Mouse (Mus musculus): ENCODE data around the gene Tlr4.
A peak's percentile ranks its signal among the peaks of the same experiment; 100 is the strongest.

Gene Tlr4

DNA sequence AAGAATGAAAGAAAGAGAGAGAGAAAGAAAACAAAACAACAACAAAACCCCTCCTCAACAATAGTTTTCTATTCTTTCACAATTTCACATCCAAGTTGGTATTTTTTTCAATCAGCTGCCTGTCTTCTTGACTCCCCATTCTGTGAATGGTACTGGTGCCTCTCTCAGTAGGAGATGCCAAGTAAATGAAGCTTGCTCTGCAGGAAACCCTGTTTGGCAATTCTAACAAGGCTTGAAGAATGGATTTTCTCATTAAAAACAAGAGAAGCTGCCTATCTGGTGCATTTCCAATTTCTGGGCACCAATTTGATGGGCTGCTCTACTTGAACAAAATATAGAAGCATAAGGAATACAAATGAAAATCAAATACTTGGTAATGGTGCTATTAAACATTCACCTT, 74.1 kb downstream of the Tlr4 start:
- DNase-seq: no peak

DNA sequence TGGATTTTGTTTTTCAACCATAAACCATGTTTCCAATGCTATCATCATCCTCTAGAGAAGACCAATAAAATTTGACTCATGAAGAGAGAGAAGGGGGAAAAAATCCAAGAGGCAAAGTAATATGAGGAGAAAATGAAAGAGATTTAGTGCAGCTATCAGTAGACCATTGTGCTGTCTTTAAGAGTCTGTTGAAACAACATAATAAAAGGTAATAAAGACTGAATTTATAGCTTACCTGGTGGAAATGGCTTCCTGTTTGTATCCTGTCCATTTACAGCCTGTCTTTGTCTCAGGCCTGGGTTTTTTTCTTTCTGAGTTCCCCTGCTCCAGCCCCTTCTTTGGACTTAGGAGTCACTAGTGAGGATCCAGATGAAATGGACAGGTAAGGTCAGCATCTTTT, 81.0 kb downstream of the Tlr4 start:
- no peak for DNase-seq

- DNase-seq: no peak
Observed at GRCm38 (mm10) chr4:66919630-66920372, 92.4 kb downstream of the Tlr4 start.

GRCm38 (mm10) chr4:66923616-66924276, 96.4 kb downstream of the Tlr4 start:
- peak; percentile 46 for DNase-seq

DNA sequence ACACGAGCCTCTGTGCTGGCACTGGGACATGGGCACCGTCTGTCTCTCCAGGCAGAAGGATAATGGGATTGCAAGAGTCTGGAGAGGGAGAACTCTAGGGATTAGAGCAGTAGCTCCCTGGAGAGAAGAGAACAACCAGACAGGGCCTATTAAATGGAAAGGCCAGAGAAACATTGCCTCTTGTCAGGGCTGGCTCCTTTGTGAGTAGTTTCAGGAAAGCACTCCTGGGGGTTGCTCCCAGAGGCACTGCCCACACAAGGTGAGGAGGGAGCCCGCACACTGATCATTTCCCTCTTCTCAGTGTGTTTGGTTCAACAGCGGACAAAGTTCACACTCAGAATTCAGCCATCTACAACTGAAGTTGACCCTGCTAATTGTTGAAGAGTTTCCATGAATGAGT, 98.7 kb downstream of the Tlr4 start:
- DNase-seq: no peak

- DNase-seq: no peak
Observed at GRCm38 (mm10) chr4:66927537-66928088, 100.2 kb downstream of the Tlr4 start.

GRCm38 (mm10) chr4:66938489-66939061, 111.2 kb downstream of the Tlr4 start:
- no peak for DNase-seq

DNA sequence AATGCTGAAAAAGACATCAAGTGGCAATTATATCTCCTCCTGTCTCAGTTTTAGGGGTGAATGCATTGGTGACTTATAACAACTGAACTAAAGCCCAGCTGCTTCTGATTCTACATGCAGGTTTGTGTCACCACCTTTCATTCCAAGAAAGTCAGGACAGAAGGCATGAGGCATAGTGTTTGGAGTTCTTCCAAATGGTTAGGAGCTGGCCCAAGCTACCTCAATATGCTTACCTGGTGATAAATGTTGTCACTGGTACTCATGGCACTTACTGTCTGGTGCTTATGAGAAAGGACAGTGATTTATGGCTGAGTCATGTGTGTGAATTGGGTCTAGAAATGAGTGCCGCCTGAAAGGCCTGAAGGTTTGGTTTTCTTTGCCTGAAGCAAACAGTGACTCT, 114.5 kb downstream of the Tlr4 start:
- peak; percentile 27 for DNase-seq

GRCm38 (mm10) chr4:66943699-66944098, 116.3 kb downstream of the Tlr4 start:
- no peak for DNase-seq

- no peak for DNase-seq
Observed at GRCm38 (mm10) chr4:66947657-66948056, 120.3 kb downstream of the Tlr4 start.

DNA sequence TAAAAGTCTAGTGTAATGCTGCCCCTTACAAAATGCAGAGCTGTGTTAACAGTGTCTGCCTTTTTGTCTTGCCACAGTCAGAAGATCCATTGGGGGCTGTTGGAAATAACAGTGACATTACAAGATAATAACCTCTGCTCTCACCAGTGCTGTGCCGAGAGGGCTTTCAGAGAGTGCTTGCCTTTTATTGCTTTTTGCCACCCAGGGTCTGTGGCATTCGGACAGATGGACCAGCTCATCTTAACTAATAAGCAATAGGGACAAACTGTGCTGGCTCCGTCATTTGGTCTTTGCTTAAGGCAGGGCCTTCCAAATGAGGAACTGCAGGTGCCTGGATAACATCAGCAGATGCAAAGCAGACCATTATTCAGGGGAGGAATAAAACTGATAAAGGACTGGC, 147.5 kb downstream of the Tlr4 start:
- DNase-seq: no peak

Data from cerebellum, adult 11 months (tissue).